Mouse (Mus musculus) CH12.LX (cell line): Measurements from ENCODE around the gene Gm19345. TPM values are rescaled to one million over a fixed set of nuclear protein-coding genes. Genes with fewer than 3 reads are reported as not detected.

Source experiments
- DNase-seq: peaks from one replicate; pipeline ENCODE4 v3.0.0-alpha.2; 2013; ENCODE audit errors: extremely low read depth
- H3K27ac ChIP-seq: 2 replicates; pipeline ENCODE4 v1.5.1; 2012; ENCODE audit warnings: low read depth, mild to moderate bottlenecking, control low read depth, moderate library complexity; ENCODE audit not compliant: insufficient read depth
- H3K27me3 ChIP-seq: replicated peaks from 2 replicates; pipeline ENCODE3; 2012; ENCODE audit warnings: inconsistent platforms
- H3K36me3 ChIP-seq, 2 experiments: replicated peaks in 1 of 2; 2 replicates each; pipeline versions ENCODE3 to v1.6.1; 2012; ENCODE audit warnings: inconsistent platforms in 1 of 2, low read length in 1 of 2, mild to moderate bottlenecking in 1 of 2, mixed read lengths in 1 of 2, moderate library complexity in 1 of 2; ENCODE audit not compliant: control insufficient read depth in 1 of 2, insufficient read depth in 1 of 2
- H3K4me1 ChIP-seq, 2 experiments: 2 replicates each; pipeline ENCODE4 v1.6.1; 2012; ENCODE audit warnings: inconsistent platforms in 1 of 2, moderate library complexity in 1 of 2; ENCODE audit not compliant: insufficient read depth in 2 of 2, control insufficient read depth in 1 of 2
- H3K4me2 ChIP-seq: 2 replicates; pipeline ENCODE4 v1.6.1; 2012; ENCODE audit warnings: low read depth, mild to moderate bottlenecking, control low read depth; ENCODE audit not compliant: poor library complexity, insufficient read depth, severe bottlenecking
- H3K4me3 ChIP-seq, 3 experiments: fragments of 150-350 bp in 1 of 3; sonication (generic) in 1 of 3; replicated peaks in 1 of 3; 2 replicates each; pipeline versions ENCODE3 to v1.5.1; 2011 to 2012; ENCODE audit warnings: low read depth in 2 of 3, low read length in 2 of 3, mild to moderate bottlenecking in 2 of 3, moderate library complexity in 2 of 3, control low read depth in 1 of 3, improper control_type of control experiment in 1 of 3, inconsistent platforms in 1 of 3, mixed read lengths in 1 of 3; ENCODE audit not compliant: poor library complexity in 1 of 3
- H3K79me2 ChIP-seq: replicated peaks from 2 replicates; pipeline ENCODE4 v1.6.1; 2012; ENCODE audit warnings: mild to moderate bottlenecking, moderate library complexity; ENCODE audit not compliant: control insufficient read depth, poor library complexity, insufficient read depth, severe bottlenecking; ENCODE audit errors: extremely low read depth
- H3K9ac ChIP-seq: 2 replicates; pipeline ENCODE4 v1.6.1; 2012; ENCODE audit warnings: low read depth, mild to moderate bottlenecking, control low read depth, moderate library complexity; ENCODE audit not compliant: insufficient read depth
- H3K9me3 ChIP-seq: replicated peaks from 2 replicates; pipeline ENCODE3; 2012; ENCODE audit warnings: low read length, inconsistent platforms, mixed read lengths
- BHLHE40 ChIP-seq: IDR thresholded peaks from 2 replicates; pipeline ENCODE4 v1.6.1; 2011; ENCODE audit warnings: mild to moderate bottlenecking, low read depth, low read length, improper control_type of control experiment
- CHD1 ChIP-seq: IDR thresholded peaks from 2 replicates; pipeline ENCODE4 v1.6.1; 2012; ENCODE audit warnings: low read depth, low read length, improper control_type of control experiment, inconsistent platforms
- CHD2 ChIP-seq: IDR thresholded peaks from 2 replicates; pipeline ENCODE4 v1.6.1; 2011; ENCODE audit warnings: low read length, improper control_type of control experiment
- E2F4 ChIP-seq: IDR thresholded peaks from 2 replicates; pipeline ENCODE4 v1.6.1; 2011; ENCODE audit warnings: low read depth, low read length, improper control_type of control experiment; ENCODE audit not compliant: insufficient replicate concordance
- ELF1 ChIP-seq: IDR thresholded peaks from 2 replicates; pipeline ENCODE4 v1.6.1; 2014; ENCODE audit warnings: low read depth, mild to moderate bottlenecking, inconsistent platforms, low read length, improper control_type of control experiment
- ETS1 ChIP-seq: conservative IDR thresholded peaks from 2 replicates; pipeline ENCODE4 v1.6.1; 2012; ENCODE audit warnings: low read depth, mild to moderate bottlenecking, inconsistent platforms, low read length, improper control_type of control experiment, moderate library complexity
- GABPA ChIP-seq: IDR thresholded peaks from 2 replicates; pipeline ENCODE4 v1.6.1; 2012; ENCODE audit warnings: low read depth, low read length, improper control_type of control experiment, inconsistent platforms; ENCODE audit not compliant: insufficient replicate concordance
- IRF4 ChIP-seq: IDR thresholded peaks from 2 replicates; pipeline ENCODE4 v1.6.1; 2014; ENCODE audit warnings: low read depth, mild to moderate bottlenecking, inconsistent platforms, low read length, improper control_type of control experiment
- JUN ChIP-seq: IDR thresholded peaks from 2 replicates; pipeline ENCODE4 v1.6.1; 2011; ENCODE audit warnings: low read depth, mild to moderate bottlenecking, low read length, improper control_type of control experiment, moderate library complexity; ENCODE audit not compliant: insufficient read depth
- JUND ChIP-seq: conservative IDR thresholded peaks from 2 replicates; pipeline ENCODE4 v1.6.1; 2011; ENCODE audit warnings: low read depth, low read length, improper control_type of control experiment
- KAT2A ChIP-seq: IDR thresholded peaks from 2 replicates; pipeline ENCODE4 v1.6.1; 2012; ENCODE audit warnings: low read length, improper control_type of control experiment, inconsistent platforms; ENCODE audit not compliant: insufficient replicate concordance
- MAFK ChIP-seq: IDR thresholded peaks from 2 replicates; pipeline ENCODE4 v1.6.1; 2011; ENCODE audit warnings: low read length, improper control_type of control experiment; ENCODE audit not compliant: insufficient replicate concordance
- MXI1 ChIP-seq: IDR thresholded peaks from 2 replicates; pipeline ENCODE4 v1.6.1; 2011; ENCODE audit warnings: mild to moderate bottlenecking, low read depth, low read length, improper control_type of control experiment
- NELFE ChIP-seq: IDR thresholded peaks from 2 replicates; pipeline ENCODE4 v1.6.1; 2011; ENCODE audit warnings: low read depth, low read length, improper control_type of control experiment
- NRF1 ChIP-seq: IDR thresholded peaks from 2 replicates; pipeline ENCODE4 v1.6.1; 2014; ENCODE audit warnings: low read depth, mild to moderate bottlenecking, inconsistent platforms, low read length, improper control_type of control experiment, moderate library complexity
- PAX5 ChIP-seq: IDR thresholded peaks from 2 replicates; pipeline ENCODE4 v1.6.1; 2012; ENCODE audit warnings: low read length, inconsistent platforms, mixed read lengths
- POLR2A ChIP-seq: IDR thresholded peaks from 2 replicates; pipeline ENCODE4 v1.6.1; 2011; ENCODE audit warnings: low read depth, mild to moderate bottlenecking, improper control_type of control experiment, low read length
- POLR2AphosphoS2 ChIP-seq: IDR thresholded peaks from 2 replicates; pipeline ENCODE4 v1.6.1; 2011; ENCODE audit warnings: low read depth, low read length, improper control_type of control experiment
- RAD21 ChIP-seq: IDR thresholded peaks from 2 replicates; pipeline ENCODE4 v1.6.1; 2011; ENCODE audit warnings: low read depth, mild to moderate bottlenecking, low read length, improper control_type of control experiment, moderate library complexity
- SIN3A ChIP-seq: IDR thresholded peaks from 2 replicates; pipeline ENCODE4 v1.6.1; 2012; ENCODE audit warnings: low read length, improper control_type of control experiment, inconsistent platforms
- TBP ChIP-seq: conservative IDR thresholded peaks from 2 replicates; pipeline ENCODE4 v1.6.1; 2011; ENCODE audit warnings: low read depth, low read length, improper control_type of control experiment
- TCF12 ChIP-seq: IDR thresholded peaks from 2 replicates; pipeline ENCODE4 v1.6.1; 2014; ENCODE audit warnings: low read depth, mild to moderate bottlenecking, inconsistent platforms, low read length, improper control_type of control experiment
- USF1 ChIP-seq: IDR thresholded peaks from 2 replicates; pipeline ENCODE4 v1.6.1; 2014; ENCODE audit warnings: low read depth, mild to moderate bottlenecking, inconsistent platforms, low read length, improper control_type of control experiment
- ZC3H11A ChIP-seq: IDR thresholded peaks from 2 replicates; pipeline ENCODE4 v1.6.1; 2012; ENCODE audit warnings: low read depth, mild to moderate bottlenecking, inconsistent platforms, low read length, improper control_type of control experiment
- ZKSCAN1 ChIP-seq: IDR thresholded peaks from 2 replicates; pipeline ENCODE4 v1.6.1; 2012; ENCODE audit warnings: low read depth, inconsistent platforms, low read length, improper control_type of control experiment, borderline replicate concordance
- ZMIZ1 ChIP-seq: IDR thresholded peaks from 2 replicates; pipeline ENCODE4 v1.6.1; 2012; ENCODE audit warnings: low read depth, mild to moderate bottlenecking, inconsistent platforms, low read length, improper control_type of control experiment
- ZNF384 ChIP-seq: IDR thresholded peaks from 2 replicates; pipeline ENCODE4 v1.6.1; 2012; ENCODE audit warnings: low read depth, low read length, improper control_type of control experiment, inconsistent platforms
- dilution Hi-C: fragments of 300-500 bp; cut with MboI; formaldehyde crosslinking; loops from 2 replicates; pipeline ENCODE4 v1.14.3; 2020; ENCODE audit warnings: low sequenced_read_pairs; ENCODE audit not compliant: extremely low pct_unique_long_range_greater_than_20kb, extremely low pct_ligation_motif_present
- in situ Hi-C: fragments of 300-500 bp; cut with MboI; formaldehyde crosslinking; loops from 3 replicates; pipeline ENCODE4 v1.14.3; 2019; ENCODE audit warnings: low sequenced_read_pairs, low pct_ligation_motif_present, low pct_unique_long_range_greater_than_20kb, mixed read lengths
- polyA plus RNA-seq: library from polyadenylated mRNA; unstranded; fragments of >175 nt; gene quantifications from 2 replicates; pipeline ENCODE4 v1.2.1, GENCODE M21; 2012; ENCODE audit warnings: low read depth; ENCODE audit not compliant: insufficient read length
- total RNA-seq, 2 experiments: library from RNA; depleted of rRNA; stranded (reverse); fragments of 300-350 nt in 1 of 2; fragments of >200 nt in 1 of 2; gene quantifications; 2 replicates each; pipeline ENCODE4 v1.2.3; 2012 to 2014

Gm19345 gene
- total and polyA plus RNA-seq, 3 experiments, result 0.59 to 4.1 TPM; not detected in 1

- peaks cover 27 to 39% of the 10 kb centered on the region in 2 experiments for H3K4me1 ChIP-seq
- in situ Hi-C loops (no loop called here), dilution Hi-C loops (no loop called here)
- no peak overlapping the region for H3K27ac ChIP-seq
- no peaks in the 10 kb centered on the region for H3K27me3 ChIP-seq
- H3K4me3 ChIP-seq, result no peak overlapping the region
- no peak for TF ChIP-seq JUND
- TF ChIP-seq E2F4, result no peak
- TF ChIP-seq JUN, result no peak
- TF ChIP-seq PAX5, result no peak
- no peak for TF ChIP-seq ZMIZ1
- no peak for TF ChIP-seq ZC3H11A
- TF ChIP-seq USF1, result no peak
- TF ChIP-seq POLR2A, result no peak
- TF ChIP-seq TBP, result no peak
- no peak for TF ChIP-seq ZNF384
- no peak for TF ChIP-seq RAD21
- TF ChIP-seq GABPA, result no peak
- no peak for TF ChIP-seq MXI1
- no peak for TF ChIP-seq KAT2A
- no peak for TF ChIP-seq BHLHE40
- no peak for TF ChIP-seq NRF1
- H3K79me2 ChIP-seq, result peaks cover 7% of the 10 kb centered on the region
- H3K4me2 ChIP-seq, result no peak overlapping the region
- H3K9ac ChIP-seq, result no peak overlapping the region
- H3K9me3 ChIP-seq, result peaks cover 6% of the 10 kb centered on the region
- no peak for DNase-seq
- no peaks in the 10 kb centered on the region for H3K36me3 ChIP-seq
These were observed 25.0 kb upstream of the Gm19345 start for GRCm38 (mm10) chr7:19826756-19827155.

GRCm38 (mm10) chr7:19829694-19830093, 22.1 kb upstream of the Gm19345 start:
- Histone ChIP-seq H3K36me3 (no peaks in the 10 kb centered on the region), H3K79me2 (no peaks in the 10 kb centered on the region), H3K9ac (no peak overlapping the region), H3K27ac (no peak overlapping the region), H3K4me3 (no peak overlapping the region), H3K9me3 (peaks cover 9% of the 10 kb centered on the region), H3K27me3 (no peaks in the 10 kb centered on the region), H3K4me2 (no peak overlapping the region), H3K4me1 (peaks cover 23 to 24% of the 10 kb centered on the region in 2 experiments)
- no peak for DNase-seq
- dilution Hi-C loops, result no loop called here
- in situ Hi-C loops, result no loop called here
- no peak for TF ChIP-seq TCF12
- no peak for TF ChIP-seq BHLHE40
- no peak for TF ChIP-seq ZC3H11A
- TF ChIP-seq POLR2AphosphoS2, result no peak
- TF ChIP-seq ZKSCAN1, result no peak
- TF ChIP-seq MXI1, result no peak
- TF ChIP-seq CHD1, result no peak
- no peak for TF ChIP-seq NELFE
- TF ChIP-seq IRF4, result no peak
- TF ChIP-seq ETS1, result no peak
- TF ChIP-seq ELF1, result no peak
- no peak for TF ChIP-seq ZNF384
- TF ChIP-seq SIN3A, result no peak
- TF ChIP-seq ZMIZ1, result no peak
- TF ChIP-seq CHD2, result no peak
- no peak for TF ChIP-seq MAFK
- no peak for TF ChIP-seq NRF1
